Mouse (Mus musculus): Measurements from ENCODE around the gene Slc35a5.
A peak's percentile ranks its signal among the peaks of the same experiment; 100 is the strongest.

Gene Slc35a5

GRCm38 (mm10) chr16:45117200-45117599 lies 41.3 kb downstream of the Slc35a5 start:
- DNase-seq (ENCODE audit: low spot score): no peak

DNA sequence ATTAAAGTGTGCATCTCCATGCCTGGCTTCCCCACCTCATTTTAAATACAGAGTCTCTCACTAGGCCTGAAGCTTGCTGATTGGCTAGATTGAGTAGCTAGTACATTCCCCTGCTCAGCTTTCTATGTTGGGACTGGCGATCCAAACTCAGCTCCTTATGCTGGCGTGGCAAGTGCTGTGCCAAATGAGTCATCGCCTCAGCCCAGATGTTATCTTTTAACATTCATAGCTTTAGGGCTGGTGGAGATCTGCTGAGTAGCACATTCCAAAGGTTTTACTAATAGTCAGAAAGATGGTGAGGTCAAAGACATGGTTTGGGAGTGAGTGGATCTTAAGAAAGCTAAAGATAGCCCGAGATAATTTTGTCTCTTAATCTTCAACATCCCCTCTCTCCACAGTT lies 48.0 kb downstream of the Slc35a5 start:
- no peak for DNase-seq (ENCODE audit: low spot score)

- DNase-seq (ENCODE audit: low spot score): no peak
Measured at GRCm38 (mm10) chr16:45108203-45108878, 50.2 kb downstream of the Slc35a5 start.

- no peak for DNase-seq (ENCODE audit: low spot score)
Measured at GRCm38 (mm10) chr16:45104993-45105392, 53.5 kb downstream of the Slc35a5 start.

DNA sequence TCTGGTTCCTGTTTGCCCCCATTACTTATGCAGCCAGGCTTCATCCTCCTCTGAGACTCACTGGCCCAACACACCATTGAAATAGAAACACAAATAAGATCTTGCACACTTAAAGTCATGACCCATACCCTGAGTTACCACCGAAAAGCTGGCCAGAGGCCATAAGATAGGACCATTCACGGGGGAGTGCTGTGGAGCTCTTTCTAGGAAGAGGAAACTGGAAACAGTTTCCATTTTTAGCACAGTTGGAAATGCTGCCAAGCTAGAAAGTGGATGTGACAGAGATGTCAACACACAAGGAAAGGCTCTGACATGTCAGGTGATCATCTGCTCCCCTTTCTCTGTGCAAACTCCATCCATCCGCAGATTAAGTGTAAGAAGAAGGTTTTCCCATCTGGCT lies 57.6 kb downstream of the Slc35a5 start:
- DNase-seq (ENCODE audit: low spot score): no peak

DNA sequence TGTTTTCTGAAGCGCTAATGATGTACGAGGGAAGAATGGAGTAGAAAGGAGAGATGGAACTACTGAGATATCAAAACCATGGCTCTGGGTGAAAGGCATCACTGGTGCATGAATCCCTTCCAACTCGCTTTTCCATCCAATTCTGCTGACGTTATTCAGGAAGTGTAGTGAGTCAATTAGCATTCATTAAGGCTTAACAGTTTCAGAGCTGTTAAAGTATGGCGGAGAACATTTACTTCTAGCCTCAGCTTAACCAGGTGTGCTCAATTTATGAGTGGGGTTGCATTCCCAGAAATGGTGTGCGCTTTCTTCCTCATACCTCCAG lies 59.7 kb downstream of the Slc35a5 start:
- no peak for DNase-seq (ENCODE audit: low spot score)

GRCm38 (mm10) chr16:45098186-45098885 lies 60.2 kb downstream of the Slc35a5 start:
- DNase-seq (ENCODE audit: low spot score): no peak

GRCm38 (mm10) chr16:45097467-45097866 lies 61.0 kb downstream of the Slc35a5 start:
- no peak for DNase-seq (ENCODE audit: low spot score)

GRCm38 (mm10) chr16:45095561-45096482 lies 62.7 kb downstream of the Slc35a5 start:
- no peak for DNase-seq (ENCODE audit: low spot score)

GRCm38 (mm10) chr16:45095030-45095429 lies 63.5 kb downstream of the Slc35a5 start:
- DNase-seq (ENCODE audit: low spot score): no peak

DNA sequence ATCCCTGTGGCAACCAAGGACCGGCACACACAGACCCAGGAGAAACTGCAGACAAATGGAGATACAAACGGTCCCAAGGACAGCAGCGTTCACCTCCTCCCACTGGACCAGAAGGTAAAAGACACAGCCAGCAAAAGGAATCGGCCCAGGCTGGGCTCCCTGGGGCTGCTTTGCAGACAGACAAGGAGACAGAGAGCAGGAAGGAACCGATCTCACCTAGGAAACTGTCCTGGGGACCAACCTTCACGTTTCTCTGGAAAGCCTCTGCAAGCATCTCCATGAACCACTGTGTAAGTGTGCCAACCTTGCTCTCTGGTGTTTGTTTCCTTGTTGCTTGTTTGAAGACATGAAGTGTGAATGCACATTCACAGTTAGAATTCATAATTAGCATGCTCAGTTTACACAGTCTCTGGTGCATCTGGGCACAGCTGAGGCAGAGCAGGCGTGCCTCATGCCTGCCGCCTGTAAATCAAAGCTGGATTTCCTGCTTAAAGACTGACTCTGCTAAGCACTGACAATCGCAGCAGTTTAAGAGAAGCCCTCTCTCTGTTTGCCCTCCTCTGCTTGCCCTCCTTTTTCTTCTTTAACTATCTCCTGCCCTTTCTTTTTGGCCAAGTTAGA lies 64.3 kb downstream of the Slc35a5 start:
- DNase-seq (ENCODE audit: low spot score): no peak

GRCm38 (mm10) chr16:45093137-45093731 lies 65.3 kb downstream of the Slc35a5 start, which contains the start of gene Ccdc80:
Ccdc80 (plus strand) TSS chr16:45093402.
- DNase-seq (ENCODE audit: low spot score): no peak

GRCm38 (mm10) chr16:45090005-45090404 lies 68.5 kb downstream of the Slc35a5 start:
- DNase-seq (ENCODE audit: low spot score): peak; percentile 6
